Mouse (Mus musculus): ENCODE results near the gene Bbs12. TPM values are rescaled to one million over a fixed set of nuclear protein-coding genes. Genes with fewer than 3 reads are reported as not detected.
A peak's percentile ranks its signal among the peaks of the same experiment; 100 is the strongest.

Gene Bbs12
- polyA plus RNA-seq, 1 experiment from 2014 or later, result 5.2 TPM

DNA sequence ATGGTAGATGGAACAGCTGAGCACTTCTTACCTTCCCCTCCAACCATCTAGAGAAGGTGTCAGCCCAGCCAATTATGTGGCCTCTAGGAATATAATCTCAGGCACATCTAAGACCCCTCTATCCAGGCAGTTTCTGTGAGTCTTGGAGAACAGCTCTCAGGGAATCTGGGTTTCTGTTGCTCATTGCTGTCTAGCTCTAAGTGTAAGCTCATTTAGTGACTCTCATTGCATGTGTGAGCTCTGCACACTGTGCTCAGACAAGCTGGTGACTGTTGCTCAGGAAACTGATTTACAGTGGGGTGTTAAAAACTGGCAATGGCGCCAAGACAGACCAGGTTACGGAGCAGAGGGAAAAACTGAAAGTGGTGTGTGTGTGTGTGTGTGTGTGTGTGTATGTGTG, 20.4 kb upstream of the Bbs12 start:
- Histone ChIP-seq H3K4me2 (replicated peaks) (no peak overlapping the region), H3K9ac (replicated peaks) (no peak overlapping the region), H3K4me3 (replicated peaks) (no peak overlapping the region), H3K9me3 (no peaks in the 10 kb centered on the region), H3K4me1 (replicated peaks) (peaks cover 6% of the 10 kb centered on the region), H3K27me3 (no peaks in the 10 kb centered on the region), H3K27ac (no peak overlapping the region), H3K36me3 (no peaks in the 10 kb centered on the region)
- 89% methylated on average over 2 of the region's 2 CpGs for WGBS
- ATAC-seq, result no peak

GRCm38 (mm10) chr3:37292654-37293053, 19.7 kb upstream of the Bbs12 start:
- Histone ChIP-seq H3K27ac (no peak overlapping the region), H3K4me2 (replicated peaks) (no peak overlapping the region), H3K4me3 (replicated peaks) (no peak overlapping the region), H3K9ac (replicated peaks) (no peak overlapping the region), H3K4me1 (replicated peaks) (peaks cover 6% of the 10 kb centered on the region), H3K9me3 (no peaks in the 10 kb centered on the region), H3K36me3 (no peaks in the 10 kb centered on the region), H3K27me3 (no peaks in the 10 kb centered on the region)
- WGBS, result 75% methylated on average over 2 of the region's 2 CpGs
- no peak for ATAC-seq

DNA sequence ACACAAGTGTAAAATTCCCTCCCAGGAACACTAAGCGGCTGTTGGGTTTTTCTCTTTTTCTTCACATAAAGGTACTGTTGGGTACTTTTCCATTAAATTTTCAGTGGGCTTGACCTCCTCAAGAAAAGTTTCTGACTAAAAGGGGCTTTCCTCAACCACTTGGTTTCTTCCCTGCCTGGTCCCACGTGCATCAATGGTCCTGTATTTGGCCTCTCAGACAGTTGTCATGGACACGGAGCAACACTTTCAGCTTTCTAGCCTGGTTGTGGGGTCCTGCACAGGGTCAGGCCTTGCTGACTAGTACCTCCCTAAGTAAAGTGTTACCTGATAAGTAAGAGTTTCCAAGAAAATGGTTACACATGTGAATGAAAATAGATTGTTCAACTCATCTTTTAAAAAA, 12.9 kb upstream of the Bbs12 start:
- Histone ChIP-seq H3K4me3 (replicated peaks) (no peak overlapping the region), H3K36me3 (no peaks in the 10 kb centered on the region), H3K9ac (replicated peaks) (no peak overlapping the region), H3K27me3 (no peaks in the 10 kb centered on the region), H3K4me2 (replicated peaks) (no peak overlapping the region), H3K27ac (no peak overlapping the region), H3K4me1 (replicated peaks) (no peaks in the 10 kb centered on the region), H3K9me3 (no peaks in the 10 kb centered on the region)
- no peak for ATAC-seq
- 74% methylated on average over 3 of the region's 3 CpGs for WGBS

DNA sequence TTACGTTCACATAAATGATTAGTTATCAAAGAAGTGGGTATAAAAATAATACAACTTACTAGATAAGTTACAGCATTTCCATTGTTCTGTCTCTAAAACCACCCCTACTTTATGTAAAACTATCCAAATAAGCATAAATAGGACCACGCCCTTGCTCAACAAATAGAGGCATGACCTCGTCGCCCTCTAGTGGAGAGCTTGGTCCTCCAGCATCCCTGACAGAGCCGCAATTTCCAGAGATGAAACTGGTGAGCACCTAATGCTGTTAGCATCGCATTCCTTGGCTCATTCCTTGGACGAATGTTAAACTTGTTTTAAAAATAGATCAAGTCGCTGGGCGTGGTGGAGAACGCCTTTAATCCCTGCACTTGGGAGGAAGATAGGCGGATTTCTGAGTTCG, 9.7 kb upstream of the Bbs12 start:
- Histone ChIP-seq H3K4me2 (replicated peaks) (no peak overlapping the region), H3K36me3 (no peaks in the 10 kb centered on the region), H3K27me3 (no peaks in the 10 kb centered on the region), H3K4me3 (replicated peaks) (no peak overlapping the region), H3K27ac (no peak overlapping the region), H3K9ac (replicated peaks) (no peak overlapping the region), H3K4me1 (replicated peaks) (no peaks in the 10 kb centered on the region), H3K9me3 (no peaks in the 10 kb centered on the region)
- WGBS, result 47% methylated on average over 12 of the region's 12 CpGs
- no peak for ATAC-seq

GRCm38 (mm10) chr3:37303392-37304139, 8.8 kb upstream of the Bbs12 start:
- Histone ChIP-seq H3K9ac (replicated peaks) (no peak overlapping the region), H3K36me3 (no peaks in the 10 kb centered on the region), H3K27me3 (no peaks in the 10 kb centered on the region), H3K4me1 (replicated peaks) (no peaks in the 10 kb centered on the region), H3K9me3 (no peaks in the 10 kb centered on the region), H3K4me2 (replicated peaks) (no peak overlapping the region), H3K4me3 (replicated peaks) (no peak overlapping the region), H3K27ac (no peak overlapping the region)
- 81% methylated on average over 8 of the region's 8 CpGs for WGBS
- ATAC-seq, result no peak

DNA sequence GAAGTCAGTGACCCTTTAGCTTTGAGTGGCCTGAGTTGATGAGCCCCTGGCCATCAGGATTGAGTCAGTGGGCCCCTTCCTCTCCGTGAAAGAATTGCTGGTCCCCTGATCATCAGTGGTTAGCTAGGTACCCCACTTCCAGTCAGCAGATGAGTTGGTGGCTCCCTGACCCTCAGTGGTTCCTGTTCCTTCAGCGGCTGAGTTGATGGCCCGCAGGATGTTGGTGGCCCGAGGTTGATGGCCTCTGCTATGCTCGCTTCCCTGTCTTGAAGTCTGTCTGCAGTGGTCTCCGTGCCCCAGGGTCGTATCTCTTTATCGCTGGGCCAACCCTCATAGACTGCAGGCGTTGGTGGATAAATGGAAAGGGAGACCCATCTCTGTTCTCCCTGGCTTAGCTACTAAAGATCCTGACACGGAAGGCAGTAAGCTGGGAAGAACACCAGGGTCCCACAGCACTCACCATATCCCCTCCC, 421 bp upstream of the Bbs12 start:
- H3K4me2 ChIP-seq (replicated peaks), result peak overlapping the region; percentile 69
- no peak for ATAC-seq
- no peaks in the 10 kb centered on the region for H3K36me3 ChIP-seq
- 4% methylated on average over 10 of the region's 10 CpGs for WGBS
- peak overlapping the region; percentile 79 for H3K4me3 ChIP-seq (replicated peaks)
- no peaks in the 10 kb centered on the region for H3K9me3 ChIP-seq
- peak overlapping the region; percentile 86 for H3K9ac ChIP-seq (replicated peaks)
- H3K27ac ChIP-seq, result peak overlapping the region; percentile 54; the same call in 1 of the 2 replicates
- H3K4me1 ChIP-seq (replicated peaks), result peaks cover 11% of the 10 kb centered on the region
- H3K27me3 ChIP-seq, result no peaks in the 10 kb centered on the region

DNA sequence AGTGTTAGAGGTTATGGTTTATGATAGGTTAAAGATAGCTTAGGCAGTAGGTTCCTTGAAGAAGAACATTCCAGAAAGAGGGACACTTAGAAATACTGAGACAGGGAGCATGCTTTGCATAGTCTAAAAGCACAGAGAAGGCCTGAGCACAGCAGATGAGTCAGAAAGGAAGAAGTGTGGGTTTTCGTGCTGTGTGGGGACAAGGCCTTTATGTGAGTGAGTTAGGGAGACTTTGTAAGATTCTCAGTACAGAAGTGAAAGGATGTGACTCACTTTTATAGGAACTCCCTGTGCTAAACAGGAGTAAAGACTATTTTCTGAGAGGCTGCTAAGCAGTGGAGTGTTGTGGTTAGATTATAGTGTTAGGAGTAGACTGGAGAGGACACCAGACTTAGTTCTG, 1.0 kb downstream of the Bbs12 start:
- H3K9ac ChIP-seq (replicated peaks), result no peak overlapping the region; the same call in 1 of the 2 replicates
- peak overlapping the region; percentile 79 for H3K4me3 ChIP-seq (replicated peaks)
- H3K27ac ChIP-seq, result no peak overlapping the region
- no peak for ATAC-seq
- no peaks in the 10 kb centered on the region for H3K36me3 ChIP-seq
- peak overlapping the region; percentile 69 for H3K4me2 ChIP-seq (replicated peaks)
- WGBS, result 38% methylated on average over 1 of the region's 1 CpGs
- peaks cover 11% of the 10 kb centered on the region for H3K4me1 ChIP-seq (replicated peaks)
- no peaks in the 10 kb centered on the region for H3K27me3 ChIP-seq
- no peaks in the 10 kb centered on the region for H3K9me3 ChIP-seq

DNA sequence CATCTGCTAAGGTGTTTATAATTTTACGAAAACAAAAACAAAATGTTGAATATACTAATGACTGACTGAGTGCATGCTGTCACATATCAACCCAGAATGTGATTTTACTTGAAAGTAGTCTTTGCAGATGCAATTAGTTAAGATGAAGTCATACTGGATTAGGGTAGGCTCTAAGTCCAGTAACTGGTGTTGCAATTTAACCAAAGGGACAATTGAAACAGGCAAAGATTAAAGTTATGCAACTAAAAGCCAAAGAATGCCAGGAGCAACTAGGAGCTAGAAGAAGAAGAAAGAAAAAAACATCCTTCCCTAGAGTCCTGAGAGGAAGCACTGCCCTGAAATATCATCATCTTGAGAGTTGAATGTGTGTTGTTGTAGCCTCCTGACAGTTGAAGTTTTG, 3.9 kb downstream of the Bbs12 start:
- ATAC-seq, result no peak
- H3K9me3 ChIP-seq, result no peaks in the 10 kb centered on the region
- 97% methylated on average over 1 of the region's 1 CpGs for WGBS
- peaks cover 12% of the 10 kb centered on the region for H3K36me3 ChIP-seq
- H3K9ac ChIP-seq (replicated peaks), result no peak overlapping the region
- no peak overlapping the region for H3K4me3 ChIP-seq (replicated peaks)
- peaks cover 11% of the 10 kb centered on the region for H3K4me1 ChIP-seq (replicated peaks)
- no peak overlapping the region for H3K27ac ChIP-seq
- H3K27me3 ChIP-seq, result no peaks in the 10 kb centered on the region
- H3K4me2 ChIP-seq (replicated peaks), result no peak overlapping the region

- no peaks in the 10 kb centered on the region for H3K4me1 ChIP-seq (replicated peaks)
- no peak overlapping the region for H3K4me3 ChIP-seq (replicated peaks)
- H3K36me3 ChIP-seq, result peaks cover 9% of the 10 kb centered on the region
- WGBS, result 48% methylated on average over 3 of the region's 3 CpGs
- H3K9me3 ChIP-seq, result no peaks in the 10 kb centered on the region
- no peak overlapping the region for H3K9ac ChIP-seq (replicated peaks)
- H3K27ac ChIP-seq, result no peak overlapping the region
- H3K27me3 ChIP-seq, result no peaks in the 10 kb centered on the region
- no peak for ATAC-seq
- H3K4me2 ChIP-seq (replicated peaks), result no peak overlapping the region
Observed at GRCm38 (mm10) chr3:37324310-37324709, 12.0 kb downstream of the Bbs12 start.

- H3K9me3 ChIP-seq, result no peaks in the 10 kb centered on the region
- no peak for ATAC-seq
- H3K4me3 ChIP-seq (replicated peaks), result no peak overlapping the region
- H3K4me2 ChIP-seq (replicated peaks), result no peak overlapping the region
- WGBS, result 92% methylated on average over 5 of the region's 5 CpGs
- H3K27ac ChIP-seq, result no peak overlapping the region
- peaks cover 3% of the 10 kb centered on the region; the same call in 1 of the 2 replicates for H3K36me3 ChIP-seq
- no peak overlapping the region for H3K9ac ChIP-seq (replicated peaks)
- no peaks in the 10 kb centered on the region for H3K27me3 ChIP-seq
- no peaks in the 10 kb centered on the region for H3K4me1 ChIP-seq (replicated peaks)
Observed at GRCm38 (mm10) chr3:37325317-37326112, 13.2 kb downstream of the Bbs12 start.

DNA sequence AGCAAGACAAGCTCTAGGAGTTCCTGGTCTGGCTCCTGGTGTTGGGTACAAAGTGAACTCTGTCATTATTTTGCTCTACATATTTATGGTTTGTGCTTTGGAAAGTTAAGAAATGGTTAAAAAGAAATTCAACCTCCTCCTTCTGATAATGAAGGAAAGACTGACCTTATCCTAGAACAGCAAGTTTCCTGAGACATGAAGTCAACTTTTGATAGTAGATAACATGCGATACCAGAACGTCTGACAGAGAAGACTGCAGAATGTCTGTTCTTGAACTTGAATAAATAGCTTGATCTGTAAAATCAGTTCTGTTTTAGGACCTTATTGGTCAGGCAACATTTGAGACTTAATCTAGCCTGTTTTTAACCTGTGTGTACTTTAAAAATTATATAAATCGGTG, 14.3 kb downstream of the Bbs12 start:
- Histone ChIP-seq H3K27ac (no peak overlapping the region), H3K27me3 (no peaks in the 10 kb centered on the region), H3K36me3 (no peaks in the 10 kb centered on the region), H3K4me1 (replicated peaks) (no peaks in the 10 kb centered on the region), H3K9me3 (no peaks in the 10 kb centered on the region), H3K4me2 (replicated peaks) (no peak overlapping the region), H3K4me3 (replicated peaks) (no peak overlapping the region), H3K9ac (replicated peaks) (no peak overlapping the region)
- WGBS, result 94% methylated on average over 3 of the region's 3 CpGs
- ATAC-seq, result no peak

DNA sequence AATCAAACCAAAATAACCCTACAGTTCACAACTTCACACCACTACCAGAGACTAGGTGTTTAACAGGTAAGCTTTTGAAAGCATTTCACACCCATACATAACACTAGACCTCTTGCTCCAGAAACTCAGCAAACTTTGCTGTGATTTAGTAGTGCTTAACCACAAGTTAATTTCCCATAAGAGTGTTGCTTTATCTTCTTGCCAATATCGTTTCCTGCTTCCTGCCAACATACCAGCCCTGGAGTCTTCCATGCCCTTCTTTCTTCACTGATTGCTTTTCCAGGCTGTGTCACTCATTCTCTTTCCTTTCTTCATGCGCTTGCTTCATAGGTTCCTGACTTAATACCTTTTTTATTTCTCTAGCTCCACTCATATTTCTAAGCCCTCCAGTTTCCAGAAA, 16.1 kb downstream of the Bbs12 start:
- 90% methylated on average over 2 of the region's 2 CpGs for WGBS

More for the DNA sequence above, 16.1 kb downstream of the Bbs12 start:
- H3K9ac ChIP-seq (replicated peaks), result no peak overlapping the region
- H3K4me1 ChIP-seq (replicated peaks), result no peaks in the 10 kb centered on the region
- no peaks in the 10 kb centered on the region for H3K36me3 ChIP-seq
- no peaks in the 10 kb centered on the region for H3K9me3 ChIP-seq
- no peak overlapping the region for H3K4me3 ChIP-seq (replicated peaks)
- H3K27ac ChIP-seq, result no peak overlapping the region
- no peak for ATAC-seq
- no peaks in the 10 kb centered on the region for H3K27me3 ChIP-seq
- H3K4me2 ChIP-seq (replicated peaks), result no peak overlapping the region
